ENCODE assay signal across 8 mouse cellular contexts in genomic region chrX:71150551-71151001, GRCm38 (mm10). TPM values are rescaled to one million over a fixed set of nuclear protein-coding genes. Genes with fewer than 3 reads are reported as not detected.
DNase-seq lines count a peak whose midpoint lies in the region; ATAC-seq lines count a peak whose summit lies in the region.

No protein-coding gene starts in this region.

- H3K9ac ChIP-seq in forebrain, embryonic 13.5 days = no peak overlapping the region

- no peak overlapping the region for H3K27ac ChIP-seq in forebrain, embryonic 13.5 days
- H3K27ac ChIP-seq in forebrain, embryonic 10.5 days = no peak overlapping the region

- WGBS in forebrain, embryonic 13.5 days = 79% methylated on average over 4 of the region's 4 CpGs
- WGBS in forebrain, embryonic 10.5 days = 88% methylated on average over 4 of the region's 4 CpGs

- no peak overlapping the region for H3K4me2 ChIP-seq in forebrain, embryonic 13.5 days

- H3K9me3 ChIP-seq in forebrain, embryonic 13.5 days (replicated peaks) = no peaks in the 10 kb centered on the region
- no peaks in the 10 kb centered on the region for H3K9me3 ChIP-seq in forebrain, embryonic 10.5 days

- H3K4me1 ChIP-seq in forebrain, embryonic 13.5 days = no peaks in the 10 kb centered on the region
- H3K4me1 ChIP-seq in forebrain, embryonic 10.5 days = no peaks in the 10 kb centered on the region

- no peak overlapping the region for H3K4me3 ChIP-seq in forebrain, embryonic 13.5 days
- no peak overlapping the region for H3K4me3 ChIP-seq in forebrain, embryonic 10.5 days

- peaks cover 12% of the 10 kb centered on the region for H3K36me3 ChIP-seq in forebrain, embryonic 13.5 days (ENCODE audit: poor library complexity, severe bottlenecking)
- H3K36me3 ChIP-seq in forebrain, embryonic 10.5 days (replicated peaks) = peaks cover 15% of the 10 kb centered on the region

- intact Hi-C loops in heart, postnatal 10 days (cut with DNase I) = loop anchor here (5.0 kb wide), 1 partner anchor 98 kb away; the partner anchor contains the start of gene Mamld1

- DNase-seq in forebrain, embryonic 10.5 days (ENCODE audit: extremely low spot score, low spot score) = no peak
- peak; percentile 2 to 50 for DNase-seq in urinary bladder, postnatal 36 days (ENCODE audit: low spot score in 2 of 2)
- no peak for DNase-seq in urinary bladder, postnatal 25 days (ENCODE audit: low spot score)
- DNase-seq in heart, postnatal 10 days = peak; percentile 78 to 81
- DNase-seq in lung, adult 18-20 months = peak; percentile 65 to 68

- peak; percentile 55; the same call in 1 of the 2 replicates for ATAC-seq in forebrain, embryonic 13.5 days
- ATAC-seq in erythroblast, adult 5-6 weeks (replicated peaks; ENCODE audit: low FRiP score, poor library complexity, severe bottlenecking) = no peak
- ATAC-seq in erythroid progenitor cell, adult 5-6 weeks (replicated peaks; ENCODE audit: low FRiP score, poor library complexity, severe bottlenecking) = no peak

- no peaks in the 10 kb centered on the region for H3K27me3 ChIP-seq in forebrain, embryonic 13.5 days
- H3K27me3 ChIP-seq in forebrain, embryonic 10.5 days (ENCODE audit: poor library complexity, severe bottlenecking) = peaks cover 66% of the 10 kb centered on the region

RNA-seq across cellular contexts. Expression of gene Mtm1, which starts 60.0 kb away (rescaled TPM):
- polyA plus RNA-seq in forebrain, embryonic 13.5 days (2015; fragmentation: Nextera tagmentation; extraction: Ambion mirVana) = 5.4 and 6.0 TPM in 2 replicates
- 3.1 and 3.7 TPM in 2 replicates for polyA plus RNA-seq in forebrain, embryonic 10.5 days (2016; fragmentation: Nextera tagmentation; extraction: Ambion mirVana)
- 10 to 100 TPM; 18.4 to 20.1 TPM for total RNA-seq in heart, postnatal 10 days (2021)
- 9.6 and 9.8 TPM in 2 replicates for total RNA-seq in erythroblast, adult 5-6 weeks (2015; ENCODE audit: low replicate concordance)
- total RNA-seq in erythroblast, adult 5-6 weeks (2017; ENCODE audit: low replicate concordance) = 6.8 and 16.2 TPM in 2 replicates
- total RNA-seq in erythroid progenitor cell, adult 5-6 weeks (2015; ENCODE audit: low replicate concordance) = 3.4 and 8.3 TPM in 2 replicates
- total RNA-seq in erythroid progenitor cell, adult 5-6 weeks (2017; ENCODE audit: low replicate concordance) = 5.4 and 7.1 TPM in 2 replicates

Comparison
In these comparisons a context has a peak if more than half of its experiments do, and no peak if none do; other contexts are left out.
1. DNase-seq: peak in urinary bladder, postnatal 36 days (2 of 2), heart, postnatal 10 days (2 of 2) and lung, adult 18-20 months (2 of 2); none in forebrain, embryonic 10.5 days (single experiment) and urinary bladder, postnatal 25 days (single experiment).